Mouse (Mus musculus): Measurements from ENCODE around the gene Mdga1. TPM values are rescaled to one million over a fixed set of nuclear protein-coding genes. Genes with fewer than 3 reads are reported as not detected.
A peak's percentile ranks its signal among the peaks of the same experiment; 100 is the strongest.
"Not testable (repeated sequence)": the region's sequence is repeated elsewhere in the genome, so short reads cannot be mapped to it uniquely, and the experiment has no call there.

Mdga1 gene
- polyA plus RNA-seq, 1 experiment from 2014 or later: 10.2 TPM

DNA sequence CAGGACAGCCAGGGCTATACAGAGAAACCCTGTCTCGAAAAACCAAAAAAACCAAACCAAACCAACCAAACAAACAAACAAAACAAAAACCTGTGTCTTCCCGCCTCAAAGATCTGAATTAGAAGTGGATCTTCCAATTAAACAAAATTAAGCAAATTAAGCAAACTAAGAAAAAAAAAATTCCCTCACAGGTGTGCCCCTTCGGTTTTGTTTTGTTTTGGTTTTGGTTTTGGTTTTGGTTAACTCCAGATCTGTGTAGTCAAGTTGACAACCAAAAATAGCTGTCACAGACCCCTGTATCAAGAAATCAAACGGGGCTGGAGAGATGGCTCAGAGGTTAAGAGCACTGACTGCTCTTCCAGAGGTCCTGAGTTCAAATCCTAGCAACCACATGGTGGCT lies 188.4 kb downstream of the Mdga1 start:
- not testable (repeated sequence) for H3K9ac ChIP-seq; H3K27me3 ChIP-seq; H3K9me3 ChIP-seq; H3K4me1 ChIP-seq (replicated peaks); H3K36me3 ChIP-seq; ATAC-seq (ENCODE audit: low read depth); H3K4me2 ChIP-seq; H3K4me3 ChIP-seq; H3K27ac ChIP-seq (replicated peaks)
- 94% methylated on average over 4 of the region's 4 CpGs for WGBS

DNA sequence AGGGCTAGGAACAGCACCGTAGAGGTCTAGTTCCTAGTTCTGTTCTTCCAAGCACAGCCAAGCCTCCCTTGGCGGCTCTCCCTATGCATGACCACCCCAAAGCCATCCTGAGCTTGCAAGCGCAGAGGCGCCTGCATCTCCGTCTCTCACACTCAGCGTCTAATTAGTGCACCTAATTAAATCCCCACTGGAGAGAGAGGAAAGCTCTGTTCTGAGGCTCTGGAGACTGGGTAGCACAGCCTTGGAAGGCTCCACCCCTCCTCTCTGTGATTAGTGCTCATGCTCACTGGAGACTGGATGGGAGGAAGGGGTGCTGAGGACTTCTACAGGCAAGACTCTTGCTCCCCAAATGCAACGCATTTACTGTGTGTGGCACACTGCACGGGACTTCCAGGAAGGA lies 191.9 kb downstream of the Mdga1 start:
- ATAC-seq (ENCODE audit: low read depth): 0 out of 2 replicates have a peak, but pooled peaks have one; percentile 43
- H3K36me3 ChIP-seq: no peaks in the 10 kb centered on the region
- no peaks in the 10 kb centered on the region for H3K9me3 ChIP-seq
- no peak overlapping the region for H3K9ac ChIP-seq
- H3K4me1 ChIP-seq (replicated peaks): peaks cover 8% of the 10 kb centered on the region; the same call in 1 of the 2 replicates
- 57% methylated on average over 8 of the region's 8 CpGs for WGBS
- H3K4me3 ChIP-seq: no peak overlapping the region
- no peaks in the 10 kb centered on the region for H3K27me3 ChIP-seq
- H3K4me2 ChIP-seq: no peak overlapping the region
- H3K27ac ChIP-seq (replicated peaks): no peak overlapping the region

Other genes with a start within 250 kb of the Mdga1 start
- gene Zfand3, start 34.6 kb upstream of the Mdga1 start, polyA plus RNA-seq (2015; fragmentation: Nextera tagmentation; extraction: Ambion mirVana): 79.3 TPM in 2 replicates

Measured in neural tube, embryonic 13.5 days (tissue).